Mouse (Mus musculus) bone marrow, adult 2 months (tissue): ENCODE measurements around the gene Rcbtb2.

ENCODE experiments used
- CTCF ChIP-seq: fragments of 200-500 bp; IDR thresholded peaks from 2 replicates; pipeline ENCODE4 v1.5.1; 2011; ENCODE audit warnings: low read length, control low read depth; ENCODE audit not compliant: control insufficient read depth, insufficient read depth
- POLR2A ChIP-seq: fragments of 200-500 bp; IDR thresholded peaks from 2 replicates; pipeline ENCODE4 v1.6.1; 2011; ENCODE audit warnings: low read depth, mild to moderate bottlenecking, control low read depth, low read length, borderline replicate concordance; ENCODE audit not compliant: control insufficient read depth

GRCm38 (mm10) chr14:73105407-73106185, 17.2 kb upstream of the Rcbtb2 start:
- TF ChIP-seq POLR2A: no peak
- TF ChIP-seq CTCF: no peak
